8 mouse cellular contexts compared by ENCODE assay signal in the genomic region with DNA sequence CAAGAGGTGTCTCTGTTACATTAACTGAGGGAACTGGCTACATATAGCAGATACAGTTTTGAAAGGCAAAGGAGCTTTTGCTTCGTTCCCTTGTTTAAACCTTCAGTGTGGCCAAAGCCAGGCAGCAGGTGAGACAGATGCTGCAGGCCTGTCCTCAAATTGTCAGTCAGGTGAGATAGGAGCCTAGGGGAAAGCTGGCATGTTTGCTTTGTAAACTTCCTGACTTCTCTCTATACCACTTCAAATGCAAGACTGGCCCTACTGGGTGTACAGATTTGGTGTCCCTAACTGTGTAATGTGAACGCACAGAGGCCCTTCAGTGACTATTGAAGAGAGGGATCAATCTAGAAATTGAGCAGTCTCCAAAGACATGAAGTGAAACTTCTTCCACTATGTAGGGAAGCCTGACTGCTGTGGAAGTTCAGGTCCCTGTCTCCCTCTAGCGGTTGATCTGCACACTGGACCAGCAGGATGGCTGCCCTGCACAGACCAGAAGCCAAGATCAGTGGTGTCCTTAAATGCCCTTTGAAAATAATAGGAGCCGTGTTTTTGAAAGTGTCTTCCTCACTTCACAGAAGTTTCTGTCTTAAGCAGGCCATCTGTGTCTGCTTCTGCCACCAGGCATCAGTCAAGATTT. TPM values are rescaled to one million over a fixed set of nuclear protein-coding genes. Genes with fewer than 3 reads are reported as not detected.
DNase-seq lines count a peak whose midpoint lies in the region; ATAC-seq and TF ChIP-seq lines count a peak whose summit lies in the region.

No protein-coding gene starts in this region.

- peak; percentile 89 for TF ChIP-seq EP300 in heart, adult 2 months (IDR thresholded peaks at IDR 0.05; ENCODE audit: insufficient read depth, low read depth, low read length)

- no peaks in the 10 kb centered on the region for H3K9me3 ChIP-seq in embryonic facial prominence, embryonic 10.5 days
- H3K9me3 ChIP-seq in limb, embryonic 12.5 days, result no peaks in the 10 kb centered on the region
- no peaks in the 10 kb centered on the region for H3K9me3 ChIP-seq in midbrain, embryonic 14.5 days (ENCODE audit: control insufficient read depth, low read length)

- 24% methylated on average over 4 of the region's 4 CpGs for WGBS in embryonic facial prominence, embryonic 10.5 days
- 19% methylated on average over 4 of the region's 4 CpGs for WGBS in heart, adult 2 months
- WGBS in limb, embryonic 12.5 days, result 29% methylated on average over 4 of the region's 4 CpGs
- 18% methylated on average over 4 of the region's 4 CpGs for WGBS in midbrain, embryonic 14.5 days

- H3K4me2 ChIP-seq in limb, embryonic 12.5 days, result no peak overlapping the region
- H3K4me2 ChIP-seq in midbrain, embryonic 14.5 days (ENCODE audit: low read length), result no peak overlapping the region

- no peaks in the 10 kb centered on the region for H3K27me3 ChIP-seq in embryonic facial prominence, embryonic 10.5 days (replicated peaks; ENCODE audit: low read depth, poor library complexity, severe bottlenecking)
- H3K27me3 ChIP-seq in heart, adult 2 months (ENCODE audit: control insufficient read depth, insufficient read depth, low read length), result no peaks in the 10 kb centered on the region
- no peaks in the 10 kb centered on the region for H3K27me3 ChIP-seq in limb, embryonic 12.5 days
- no peaks in the 10 kb centered on the region for H3K27me3 ChIP-seq in midbrain, embryonic 14.5 days (ENCODE audit: control insufficient read depth, insufficient read depth, low read length)
- H3K27me3 ChIP-seq in splenic B cell, adult 2 months (ENCODE audit: control insufficient read depth, insufficient read depth, low read length, poor library complexity, severe bottlenecking), result no peaks in the 10 kb centered on the region

- no peak for TF ChIP-seq POLR2A in heart, adult 2 months (IDR thresholded peaks at IDR 0.05; ENCODE audit: insufficient read depth, low read depth, low read length)

- H3K4me1 ChIP-seq in embryonic facial prominence, embryonic 10.5 days, result peaks cover 5% of the 10 kb centered on the region
- no peaks in the 10 kb centered on the region for H3K4me1 ChIP-seq in heart, adult 2 months (ENCODE audit: control insufficient read depth, insufficient read depth, low read length)
- H3K4me1 ChIP-seq in limb, embryonic 12.5 days (replicated peaks), result no peaks in the 10 kb centered on the region
- no peaks in the 10 kb centered on the region for H3K4me1 ChIP-seq in midbrain, embryonic 14.5 days (ENCODE audit: control insufficient read depth, insufficient read depth, low read length)

- no peak overlapping the region for H3K27ac ChIP-seq in embryonic facial prominence, embryonic 10.5 days (replicated peaks)
- no peak overlapping the region for H3K27ac ChIP-seq in heart, adult 2 months
- H3K27ac ChIP-seq in limb, embryonic 12.5 days, result no peak overlapping the region
- no peak overlapping the region for H3K27ac ChIP-seq in midbrain, embryonic 14.5 days (replicated peaks; ENCODE audit: low read depth, low read length)

- TF ChIP-seq CTCF in heart, adult 2 months (IDR thresholded peaks at IDR 0.05), result peak; percentile 91

- ATAC-seq in limb, embryonic 12.5 days (ENCODE audit: insufficient number of reproducible peaks, insufficient read depth, low FRiP score, low TSS enrichment, low read depth), result peak; percentile 77; the same call in 1 of the 2 replicates
- ATAC-seq in midbrain, embryonic 14.5 days (ENCODE audit: low FRiP score, low TSS enrichment), result peak; percentile 85; the same call in 1 of the 2 replicates

- intact Hi-C loops in heart, adult 2 months (cut with DNase I), result loop anchor here (5.0 kb wide), 2 partner anchors 49 to 364 kb away; no protein-coding TSS in a partner anchor

- H3K36me3 ChIP-seq in embryonic facial prominence, embryonic 10.5 days (replicated peaks), result no peaks in the 10 kb centered on the region
- H3K36me3 ChIP-seq in heart, adult 2 months (ENCODE audit: control insufficient read depth, insufficient read depth, low read length), result no peaks in the 10 kb centered on the region
- H3K36me3 ChIP-seq in limb, embryonic 12.5 days, result no peaks in the 10 kb centered on the region
- no peaks in the 10 kb centered on the region for H3K36me3 ChIP-seq in midbrain, embryonic 14.5 days (ENCODE audit: control insufficient read depth, insufficient read depth, low read length)
- no peaks in the 10 kb centered on the region for H3K36me3 ChIP-seq in splenic B cell, adult 2 months (ENCODE audit: control insufficient read depth, insufficient read depth, low read length, poor library complexity, severe bottlenecking)

- peak; percentile 76 for DNase-seq in A20 (ENCODE audit: low read depth, low spot score)
- DNase-seq in adrenal gland, adult 8-10 months, result peak; percentile 36
- DNase-seq in embryonic facial prominence, embryonic 10.5 days (ENCODE audit: low spot score), result peak; percentile 78
- peak; percentile 42 to 59 for DNase-seq in heart, adult 2 months
- DNase-seq in kidney, adult 18-20 months, result peak; percentile 37
- DNase-seq in midbrain, embryonic 14.5 days, result peak; percentile 91
- DNase-seq in splenic B cell, adult 2 months (ENCODE audit: low read depth, low spot score), result peak; percentile 80

- H3K4me3 ChIP-seq in embryonic facial prominence, embryonic 10.5 days, result no peak overlapping the region
- no peak overlapping the region for H3K4me3 ChIP-seq in heart, adult 2 months
- H3K4me3 ChIP-seq in limb, embryonic 12.5 days (replicated peaks), result no peak overlapping the region
- H3K4me3 ChIP-seq in midbrain, embryonic 14.5 days (replicated peaks; ENCODE audit: low read depth, low read length), result no peak overlapping the region

- H3K79me2 ChIP-seq in heart, adult 2 months (replicated peaks; ENCODE audit: control insufficient read depth, insufficient read depth, low read length), result no peaks in the 10 kb centered on the region

- H3K9ac ChIP-seq in heart, adult 2 months (ENCODE audit: low read depth, low read length), result no peak overlapping the region
- H3K9ac ChIP-seq in limb, embryonic 12.5 days (replicated peaks), result no peak overlapping the region
- no peak overlapping the region for H3K9ac ChIP-seq in midbrain, embryonic 14.5 days (replicated peaks; ENCODE audit: low read length)

RNA-seq across cellular contexts. Expression of a gene that starts 56.0 kb away (rescaled TPM):
- 10 to 100 TPM in 1 of 4 experiments, 1 to 10 TPM in 3; 8.0 to 11.9 (median 8.7) TPM for total RNA-seq in adrenal gland, adult 8-10 months (2022)
- polyA plus RNA-seq in embryonic facial prominence, embryonic 10.5 days (2016; fragmentation: Nextera tagmentation; extraction: Ambion mirVana), result 10.0 and 10.3 TPM in 2 replicates
- total RNA-seq in heart, adult 2 months (2021), result 1 to 10 TPM; 6.8 to 7.7 TPM
- 4.4 and 5.8 TPM in 2 replicates for polyA plus RNA-seq in heart, adult 2 months (2012; rRNA removed)
- polyA plus RNA-seq in limb, embryonic 12.5 days (2016; fragmentation: Nextera tagmentation; extraction: Ambion mirVana), result 7.0 and 8.4 TPM in 2 replicates
- 22.4 and 26.7 TPM in 2 replicates for polyA plus RNA-seq in midbrain, embryonic 14.5 days (2014; fragmentation: Nextera tagmentation; extraction: Ambion mirVana)

RNA-seq across cellular contexts. Expression of a gene that starts 56.3 kb away (rescaled TPM):
- 1 to 10 TPM in 3 of 4 experiments, under 1 TPM in 1; 0.87 to 2.0 (median 1.5) TPM for total RNA-seq in adrenal gland, adult 8-10 months (2022)
- 0.16 and 0.62 TPM in 2 replicates for polyA plus RNA-seq in embryonic facial prominence, embryonic 10.5 days (2016; fragmentation: Nextera tagmentation; extraction: Ambion mirVana)
- total RNA-seq in heart, adult 2 months (2021), result 1 to 10 TPM; 1.1 to 1.5 TPM
- polyA plus RNA-seq in heart, adult 2 months (2012; rRNA removed), result 0.23 and 0.38 TPM in 2 replicates
- polyA plus RNA-seq in limb, embryonic 12.5 days (2016; fragmentation: Nextera tagmentation; extraction: Ambion mirVana), result 0.37 TPM in 1 of 2 replicates, not detected in the other
- 3.7 and 4.8 TPM in 2 replicates for polyA plus RNA-seq in midbrain, embryonic 14.5 days (2014; fragmentation: Nextera tagmentation; extraction: Ambion mirVana)

Comparison
In these comparisons a context has a peak if more than half of its experiments do, and no peak if none do; other contexts are left out.
1. DNase-seq: peak in every context shown above with its lines; median percentile 91 in midbrain, embryonic 14.5 days; 80 in splenic B cell, adult 2 months; 78 in embryonic facial prominence, embryonic 10.5 days; 76 in A20; 50 in heart, adult 2 months; 37 in kidney, adult 18-20 months; 36 in adrenal gland, adult 8-10 months.